Mouse (Mus musculus): ENCODE results near the gene Sh3pxd2a. TPM values are rescaled to one million over a fixed set of nuclear protein-coding genes. Genes with fewer than 3 reads are reported as not detected.
"Not testable (repeated sequence)": the region's sequence is repeated elsewhere in the genome, so short reads cannot be mapped to it uniquely, and the experiment has no call there.

The Sh3pxd2a gene
- total RNA-seq, 2 experiments from 2014 or later: 31.9 to 36.9 TPM

GRCm38 (mm10) chr19:47414142-47414905, 49.9 kb downstream of the Sh3pxd2a start:
- DNase-seq (ENCODE audit: extremely low spot score in 1 of 2, low spot score in 1 of 2): peak in 1 of 2 experiments; percentile 16

- DNase-seq (ENCODE audit: extremely low spot score in 1 of 2, low spot score in 1 of 2): no peak
Observed at GRCm38 (mm10) chr19:47413458-47414005, 50.7 kb downstream of the Sh3pxd2a start.

GRCm38 (mm10) chr19:47412566-47413248, 51.5 kb downstream of the Sh3pxd2a start:
- DNase-seq (ENCODE audit: extremely low spot score in 1 of 2, low spot score in 1 of 2): no peak

- no peak for DNase-seq (ENCODE audit: extremely low spot score in 1 of 2, low spot score in 1 of 2)
Observed at GRCm38 (mm10) chr19:47410301-47410700, 53.9 kb downstream of the Sh3pxd2a start.

- DNase-seq (ENCODE audit: extremely low spot score in 1 of 2, low spot score in 1 of 2): no peak
Observed at GRCm38 (mm10) chr19:47409142-47409541, 55.1 kb downstream of the Sh3pxd2a start.

- no peak for DNase-seq (ENCODE audit: extremely low spot score in 1 of 2, low spot score in 1 of 2)
Observed at GRCm38 (mm10) chr19:47408656-47409055, 55.5 kb downstream of the Sh3pxd2a start.

- DNase-seq (ENCODE audit: extremely low spot score in 1 of 2, low spot score in 1 of 2): no peak
Observed at GRCm38 (mm10) chr19:47407332-47407731, 56.9 kb downstream of the Sh3pxd2a start.

- DNase-seq (ENCODE audit: extremely low spot score in 1 of 2, low spot score in 1 of 2): no peak
Observed at GRCm38 (mm10) chr19:47406524-47406923, 57.7 kb downstream of the Sh3pxd2a start.

GRCm38 (mm10) chr19:47405548-47405947, 58.7 kb downstream of the Sh3pxd2a start:
- no peak for DNase-seq (ENCODE audit: extremely low spot score in 1 of 2, low spot score in 1 of 2)

- DNase-seq (ENCODE audit: extremely low spot score in 1 of 2, low spot score in 1 of 2): no peak
Observed at GRCm38 (mm10) chr19:47403391-47404379, 60.5 kb downstream of the Sh3pxd2a start.

- no peak for DNase-seq (ENCODE audit: extremely low spot score in 1 of 2, low spot score in 1 of 2)
Observed at GRCm38 (mm10) chr19:47402976-47403375, 61.2 kb downstream of the Sh3pxd2a start.

- no peak for DNase-seq (ENCODE audit: extremely low spot score in 1 of 2, low spot score in 1 of 2)
Observed at GRCm38 (mm10) chr19:47402544-47402943, 61.7 kb downstream of the Sh3pxd2a start.

GRCm38 (mm10) chr19:47399709-47400108, 64.5 kb downstream of the Sh3pxd2a start:
- DNase-seq (ENCODE audit: extremely low spot score in 1 of 2, low spot score in 1 of 2): no peak

GRCm38 (mm10) chr19:47399029-47399428, 65.2 kb downstream of the Sh3pxd2a start:
- DNase-seq (ENCODE audit: extremely low spot score in 1 of 2, low spot score in 1 of 2): no peak

- DNase-seq (ENCODE audit: extremely low spot score in 1 of 2, low spot score in 1 of 2): no peak
Observed at GRCm38 (mm10) chr19:47397882-47398671, 66.1 kb downstream of the Sh3pxd2a start.

GRCm38 (mm10) chr19:47395338-47395737, 68.9 kb downstream of the Sh3pxd2a start:
- no peak for DNase-seq (ENCODE audit: extremely low spot score in 1 of 2, low spot score in 1 of 2)

- not testable (repeated sequence) for DNase-seq (ENCODE audit: extremely low spot score in 1 of 2, low spot score in 1 of 2)
Observed at GRCm38 (mm10) chr19:47394781-47395180, 69.4 kb downstream of the Sh3pxd2a start.

- no peak for DNase-seq (ENCODE audit: extremely low spot score in 1 of 2, low spot score in 1 of 2)
Observed at GRCm38 (mm10) chr19:47390878-47391277, 73.3 kb downstream of the Sh3pxd2a start.

- DNase-seq (ENCODE audit: extremely low spot score in 1 of 2, low spot score in 1 of 2): no peak
Observed at GRCm38 (mm10) chr19:47387887-47388286, 76.3 kb downstream of the Sh3pxd2a start.

Data from layer of hippocampus, postnatal 25 days (tissue).